Mouse (Mus musculus): Measurements from ENCODE around the gene Rad50.

DNA sequence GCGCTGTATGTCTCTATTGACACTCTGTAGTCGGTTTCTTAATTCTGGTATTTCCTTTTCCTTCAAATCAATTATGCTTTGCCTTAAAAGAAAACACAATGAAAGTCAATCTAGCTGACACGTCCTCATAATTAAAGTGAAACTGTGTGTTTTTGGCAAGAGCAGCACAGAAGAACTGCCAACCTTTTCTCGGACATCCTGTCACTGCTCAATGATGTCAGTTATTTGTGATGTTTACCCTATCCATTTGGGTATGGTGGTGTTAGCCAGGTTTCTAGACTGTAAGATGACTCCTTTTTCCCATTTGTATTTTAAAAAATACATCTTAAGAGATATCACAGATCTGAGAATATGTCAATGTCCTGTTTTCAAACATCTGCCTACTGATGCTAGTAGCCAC lies 27.0 kb downstream of the Rad50 start:
- TF ChIP-seq CTCF (IDR thresholded peaks at IDR 0.05; ENCODE audit: low read depth), result no peak
- no peak for TF ChIP-seq EP300 (IDR thresholded peaks at IDR 0.05; ENCODE audit: low read depth)

Data from liver, embryonic 14.5 days (tissue).